Mouse (Mus musculus): ENCODE data around the gene Stac3. TPM values are rescaled to one million over a fixed set of nuclear protein-coding genes. Genes with fewer than 3 reads are reported as not detected.
A peak's percentile ranks its signal among the peaks of the same experiment; 100 is the strongest.

The Stac3 gene
- polyA plus RNA-seq, 1 experiment: not detected

DNA sequence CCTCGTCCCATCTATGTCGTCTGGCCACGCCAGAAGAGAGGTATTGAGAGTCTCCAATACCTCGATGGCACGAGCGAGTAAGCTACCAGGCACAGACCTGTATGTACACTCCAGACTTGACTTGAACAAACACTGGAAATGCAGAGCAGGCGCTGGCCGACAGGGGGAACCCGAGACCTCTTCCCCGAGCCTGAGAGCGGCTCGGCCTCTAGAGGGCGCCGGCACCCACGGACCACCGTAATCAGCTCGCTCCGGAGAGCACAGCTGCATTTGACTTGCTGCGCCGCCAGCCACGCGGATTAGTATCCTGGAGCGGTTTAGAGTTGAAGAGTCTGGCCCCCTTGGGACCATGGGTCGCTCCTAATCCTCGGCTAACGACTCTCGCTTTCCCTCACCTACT lies 11.3 kb downstream of the Stac3 start:
- H3K4me1 ChIP-seq (ENCODE audit: control insufficient read depth, insufficient read depth, low read length): peaks cover 67% of the 10 kb centered on the region
- H3K4me3 ChIP-seq (ENCODE audit: insufficient read depth, low read depth, low read length): peak overlapping the region; percentile 19
- under 1% methylated on average over 27 of the region's 27 CpGs for WGBS
- H3K27ac ChIP-seq (ENCODE audit: insufficient read depth, low read depth, low read length): peak overlapping the region; percentile 96; the same call in 1 of the 2 replicates
- TF ChIP-seq POLR2A (IDR thresholded peaks at IDR 0.05; ENCODE audit: insufficient read depth, low read depth, low read length) (0 out of 2 replicates have a peak, but pooled peaks have one; percentile 20), CTCF (IDR thresholded peaks at IDR 0.05; ENCODE audit: insufficient read depth, low read depth, low read length) (peak; percentile 100)

DNA sequence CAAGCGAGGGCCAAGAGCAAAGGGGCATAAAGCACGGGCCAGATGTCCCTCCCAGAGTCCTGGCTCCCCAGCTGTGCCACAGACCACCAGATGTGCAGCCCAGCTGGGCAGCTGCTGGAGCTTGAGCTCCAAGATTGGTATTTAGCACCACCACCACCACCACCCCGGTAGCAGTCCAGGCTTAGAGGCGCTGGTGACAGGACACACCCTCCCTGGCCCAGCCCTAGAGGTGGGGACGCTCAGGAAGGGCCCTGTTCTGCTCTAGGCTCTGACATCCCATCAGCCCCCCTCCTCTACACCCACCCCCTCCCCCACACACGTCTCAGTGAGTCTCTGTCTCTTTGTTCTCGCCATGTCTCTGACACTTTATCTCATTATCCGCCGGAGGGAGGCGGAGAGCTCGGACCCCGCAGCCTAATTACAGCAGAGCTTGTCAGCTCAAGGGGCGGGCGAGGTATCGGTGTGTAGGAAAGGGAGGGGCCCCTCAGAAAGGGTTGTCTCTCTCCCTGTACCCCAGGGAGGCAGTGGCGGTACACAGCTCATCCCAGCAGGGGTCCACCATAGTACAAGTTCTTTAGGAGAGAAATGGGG lies 12.1 kb downstream of the Stac3 start:
- TF ChIP-seq POLR2A (IDR thresholded peaks at IDR 0.05; ENCODE audit: insufficient read depth, low read depth, low read length) (no peak), CTCF (IDR thresholded peaks at IDR 0.05; ENCODE audit: insufficient read depth, low read depth, low read length) (no peak)
- 2% methylated on average over 16 of the region's 16 CpGs for WGBS
- Histone ChIP-seq H3K4me3 (ENCODE audit: insufficient read depth, low read depth, low read length) (no peak overlapping the region), H3K4me1 (ENCODE audit: control insufficient read depth, insufficient read depth, low read length) (peaks cover 59% of the 10 kb centered on the region), H3K27ac (ENCODE audit: insufficient read depth, low read depth, low read length) (0 out of 2 replicates have a peak overlapping the region, but pooled peaks have one; percentile 34)

DNA sequence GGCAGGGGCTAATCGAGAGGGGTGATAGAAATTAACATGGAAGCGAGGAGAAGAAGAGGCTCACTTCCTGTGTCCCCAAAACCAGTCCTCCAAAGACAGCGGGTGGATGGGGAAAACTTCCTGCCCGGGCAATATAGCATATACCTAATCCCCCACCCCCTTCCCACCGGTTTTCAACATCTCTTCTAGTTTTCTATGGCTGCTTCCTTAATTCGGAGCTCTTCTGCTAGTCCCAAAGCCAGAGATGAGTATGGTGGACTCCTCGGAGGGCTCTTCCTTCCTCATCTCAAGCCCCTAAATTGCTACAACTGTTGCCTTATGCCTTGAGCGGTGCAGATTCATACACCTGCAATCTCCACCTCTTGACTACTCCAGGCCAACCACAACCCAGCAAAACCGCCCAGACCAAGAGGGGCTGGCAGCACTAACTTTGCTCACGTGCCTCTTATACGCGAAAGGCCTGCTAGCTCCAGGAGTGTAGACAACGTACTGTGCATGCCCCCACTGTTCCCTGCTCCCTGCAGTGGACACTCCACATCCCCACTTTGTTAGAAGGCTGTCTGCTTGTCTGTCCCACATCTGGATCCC lies 12.7 kb downstream of the Stac3 start:
- H3K4me1 ChIP-seq (ENCODE audit: control insufficient read depth, insufficient read depth, low read length): peaks cover 55% of the 10 kb centered on the region
- TF ChIP-seq POLR2A (IDR thresholded peaks at IDR 0.05; ENCODE audit: insufficient read depth, low read depth, low read length) (no peak), CTCF (IDR thresholded peaks at IDR 0.05; ENCODE audit: insufficient read depth, low read depth, low read length) (no peak)
- H3K27ac ChIP-seq (ENCODE audit: insufficient read depth, low read depth, low read length): no peak overlapping the region
- 41% methylated on average over 13 of the region's 13 CpGs for WGBS
- no peak overlapping the region for H3K4me3 ChIP-seq (ENCODE audit: insufficient read depth, low read depth, low read length)

DNA sequence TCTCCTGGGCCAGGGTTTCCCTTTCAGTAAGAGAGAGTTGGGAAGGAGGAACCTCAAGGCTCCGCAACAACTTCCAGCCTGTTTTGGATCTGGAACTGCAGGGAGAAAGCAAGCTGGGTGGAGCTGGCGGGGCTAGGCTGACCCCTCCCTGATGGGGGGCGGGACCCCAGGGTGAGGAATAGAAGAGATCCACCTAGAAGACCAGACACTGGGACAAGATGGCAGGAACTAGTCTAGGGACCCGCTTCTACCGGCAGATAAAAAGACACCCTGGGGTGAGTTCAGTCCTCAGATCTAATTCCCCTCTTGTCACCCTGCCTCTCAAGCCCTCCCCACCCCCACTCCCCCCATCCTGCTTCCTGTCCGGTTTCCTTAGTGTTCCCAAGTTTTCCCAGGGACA lies 13.3 kb downstream of the Stac3 start, which contains the start of gene Ndufa4l2:
TSS of gene Ndufa4l2 (plus strand) at position 204 of the 400 bp plus-strand sequence.
- H3K4me1 ChIP-seq (ENCODE audit: control insufficient read depth, insufficient read depth, low read length): peaks cover 49% of the 10 kb centered on the region
- TF ChIP-seq POLR2A (IDR thresholded peaks at IDR 0.05; ENCODE audit: insufficient read depth, low read depth, low read length): no peak
- no peak within 1 kb of the TSS for H3K4me3 ChIP-seq (ENCODE audit: insufficient read depth, low read depth, low read length)
- WGBS: 49% methylated on average over 6 of the region's 6 CpGs
- no peak within 1 kb of the TSS for H3K27ac ChIP-seq (ENCODE audit: insufficient read depth, low read depth, low read length)

DNA sequence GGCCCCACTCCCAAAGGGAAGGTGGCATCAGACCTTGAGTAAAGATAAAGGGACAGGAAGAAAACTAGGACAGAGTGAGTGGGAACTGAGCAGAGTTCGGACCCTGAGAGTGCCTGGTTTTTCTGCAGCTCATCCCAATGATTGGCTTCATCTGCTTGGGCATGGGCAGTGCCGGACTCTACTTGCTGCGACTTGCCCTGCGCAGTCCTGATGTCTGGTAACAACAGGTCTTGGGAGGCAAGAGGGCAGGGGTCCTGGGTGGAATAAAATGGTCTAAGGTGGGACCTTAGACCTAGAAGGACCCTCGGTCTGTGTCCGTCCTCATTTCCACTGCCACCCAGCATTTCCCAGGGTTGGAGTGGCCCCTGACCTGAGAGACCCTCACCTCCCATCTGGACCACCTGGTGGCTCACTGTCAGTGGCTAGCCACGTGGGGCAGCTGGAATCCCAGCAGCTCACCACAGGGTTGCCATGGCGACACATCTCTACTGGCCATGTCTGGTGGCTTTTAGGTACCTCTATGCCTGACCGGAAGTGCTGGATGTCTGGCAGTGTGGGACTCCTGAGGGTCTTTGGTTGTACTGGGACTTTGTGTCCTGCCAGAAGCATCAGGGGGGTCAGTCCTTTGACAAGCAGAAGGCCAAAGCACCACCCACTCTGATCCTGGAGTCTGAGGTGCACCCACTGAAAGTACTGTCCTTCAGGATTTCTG lies 13.9 kb downstream of the Stac3 start:
- 62% methylated on average over 9 of the region's 9 CpGs for WGBS
- H3K4me1 ChIP-seq (ENCODE audit: control insufficient read depth, insufficient read depth, low read length): peaks cover 42% of the 10 kb centered on the region
- TF ChIP-seq POLR2A (IDR thresholded peaks at IDR 0.05; ENCODE audit: insufficient read depth, low read depth, low read length): no peak

DNA sequence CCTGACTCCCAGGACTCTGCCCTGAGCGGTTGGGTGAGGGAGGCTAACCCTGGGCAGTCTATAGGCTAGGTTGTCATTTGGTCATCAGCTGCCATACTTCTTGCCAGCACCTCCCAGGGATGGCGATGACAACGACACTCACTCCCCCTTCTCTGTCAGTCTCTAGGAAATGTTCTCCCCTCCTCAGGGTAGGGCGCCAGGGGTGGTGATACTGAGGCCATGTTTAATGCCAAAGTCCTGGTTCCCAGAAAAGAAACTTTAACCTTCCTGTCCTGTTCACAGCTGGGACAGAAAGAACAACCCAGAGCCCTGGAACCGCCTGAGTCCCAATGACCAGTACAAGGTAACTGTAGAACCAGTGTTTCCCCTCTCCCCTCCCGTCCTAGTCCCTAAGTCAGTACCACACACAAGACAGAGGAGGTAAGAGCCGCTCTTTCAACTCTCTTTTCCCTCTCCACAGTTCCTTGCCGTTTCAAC lies 14.5 kb downstream of the Stac3 start:
- Histone ChIP-seq H3K4me1 (ENCODE audit: control insufficient read depth, insufficient read depth, low read length) (peaks cover 40% of the 10 kb centered on the region), H3K27ac (ENCODE audit: insufficient read depth, low read depth, low read length) (no peak overlapping the region), H3K4me3 (ENCODE audit: insufficient read depth, low read depth, low read length) (no peak overlapping the region)
- WGBS: 61% methylated on average over 8 of the region's 8 CpGs
- TF ChIP-seq CTCF (IDR thresholded peaks at IDR 0.05; ENCODE audit: insufficient read depth, low read depth, low read length) (no peak), POLR2A (IDR thresholded peaks at IDR 0.05; ENCODE audit: insufficient read depth, low read depth, low read length) (no peak)

More for the DNA sequence above, 13.9 kb downstream of the Stac3 start:
- no peak overlapping the region for H3K27ac ChIP-seq (ENCODE audit: insufficient read depth, low read depth, low read length)
- H3K4me3 ChIP-seq (ENCODE audit: insufficient read depth, low read depth, low read length): no peak overlapping the region

DNA sequence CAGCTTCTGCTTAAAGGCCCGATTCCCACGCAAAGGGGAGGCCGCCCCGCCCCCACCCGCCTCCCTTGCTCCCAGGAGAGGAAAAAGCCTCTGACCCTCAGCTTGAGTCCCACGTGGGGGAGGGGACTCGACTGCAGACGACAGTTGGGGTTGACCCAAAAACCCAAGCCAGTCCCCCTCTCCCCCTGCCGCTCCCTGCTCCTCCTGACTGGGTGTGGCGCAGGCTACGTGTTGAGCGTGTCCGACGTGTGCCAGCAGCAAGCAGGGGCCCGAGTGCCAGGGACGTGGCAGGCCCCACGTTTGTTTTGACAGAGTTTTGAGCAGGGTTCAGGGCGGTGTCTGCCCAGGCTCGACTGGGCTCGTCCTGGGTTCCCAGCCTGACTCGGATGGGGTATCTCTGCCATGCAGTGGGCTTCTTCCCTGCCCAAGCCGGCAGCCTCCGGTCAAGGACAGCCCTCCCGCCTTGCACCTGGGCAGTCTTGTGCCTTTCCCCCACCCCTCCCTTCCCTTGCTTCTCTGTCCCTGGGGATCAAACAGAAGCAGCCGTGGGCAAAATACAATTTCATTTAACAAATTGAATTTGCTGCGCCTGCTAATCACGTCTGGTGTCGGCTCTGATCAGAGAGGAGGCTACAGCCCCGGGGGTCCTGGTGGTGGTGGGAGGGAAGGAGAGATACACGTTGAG lies 15.2 kb downstream of the Stac3 start:
- no peak overlapping the region for H3K4me3 ChIP-seq (ENCODE audit: insufficient read depth, low read depth, low read length)
- peaks cover 39% of the 10 kb centered on the region for H3K4me1 ChIP-seq (ENCODE audit: control insufficient read depth, insufficient read depth, low read length)
- TF ChIP-seq CTCF (IDR thresholded peaks at IDR 0.05; ENCODE audit: insufficient read depth, low read depth, low read length) (no peak), POLR2A (IDR thresholded peaks at IDR 0.05; ENCODE audit: insufficient read depth, low read depth, low read length) (no peak)
- H3K27ac ChIP-seq (ENCODE audit: insufficient read depth, low read depth, low read length): no peak overlapping the region
- 41% methylated on average over 30 of the region's 30 CpGs for WGBS

DNA sequence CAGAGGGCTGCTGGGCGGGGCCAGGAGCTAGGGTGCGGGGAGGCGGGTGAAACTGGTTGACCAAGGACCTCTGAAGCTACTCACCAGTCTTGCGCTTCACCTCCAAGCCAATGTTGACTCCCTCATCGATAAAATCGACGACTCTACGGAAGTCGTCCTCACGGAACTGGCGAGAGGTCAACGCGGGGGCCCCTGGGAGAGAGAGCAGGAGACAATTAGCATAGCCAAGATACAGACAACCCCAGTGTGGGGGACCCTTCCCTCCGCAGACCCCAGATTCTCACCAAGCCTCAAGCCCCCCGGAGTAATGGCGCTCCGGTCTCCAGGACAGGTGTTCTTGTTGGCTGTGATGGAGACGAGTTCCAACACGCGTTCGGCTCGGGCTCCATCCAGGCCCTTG lies 16.5 kb downstream of the Stac3 start:
- H3K27ac ChIP-seq (ENCODE audit: insufficient read depth, low read depth, low read length): no peak overlapping the region
- no peak overlapping the region for H3K4me3 ChIP-seq (ENCODE audit: insufficient read depth, low read depth, low read length)
- no peak for TF ChIP-seq CTCF (IDR thresholded peaks at IDR 0.05; ENCODE audit: insufficient read depth, low read depth, low read length)
- TF ChIP-seq POLR2A (IDR thresholded peaks at IDR 0.05; ENCODE audit: insufficient read depth, low read depth, low read length): no peak
- H3K4me1 ChIP-seq (ENCODE audit: control insufficient read depth, insufficient read depth, low read length): peaks cover 31% of the 10 kb centered on the region
- 96% methylated on average over 22 of the region's 22 CpGs for WGBS
